Mouse (Mus musculus): ENCODE results near the gene Gcn1l1. TPM values are rescaled to one million over a fixed set of nuclear protein-coding genes. Genes with fewer than 3 reads are reported as not detected.

The Gcn1l1 gene
- polyA plus RNA-seq, 1 experiment from 2014 or later: 36.3 TPM

GRCm38 (mm10) chr5:115650885-115651284, 85.8 kb downstream of the Gcn1l1 start:
- no peak for ATAC-seq (ENCODE audit: insufficient number of reproducible peaks, low FRiP score, low TSS enrichment, low read depth)
- H3K27ac ChIP-seq: no peak overlapping the region
- no peaks in the 10 kb centered on the region for H3K9me3 ChIP-seq
- peaks cover 31% of the 10 kb centered on the region for H3K36me3 ChIP-seq
- 94% methylated on average over 10 of the region's 10 CpGs for WGBS
- no peak overlapping the region for H3K4me3 ChIP-seq
- 0 out of 2 replicates have a peak, but pooled peaks cover 4% of the 10 kb centered on the region for H3K27me3 ChIP-seq
- H3K4me2 ChIP-seq: no peak overlapping the region
- H3K9ac ChIP-seq: no peak overlapping the region
- peaks cover 11% of the 10 kb centered on the region for H3K4me1 ChIP-seq

GRCm38 (mm10) chr5:115651821-115652220, 86.8 kb downstream of the Gcn1l1 start:
- WGBS: 88% methylated on average over 10 of the region's 10 CpGs
- no peak overlapping the region for H3K9ac ChIP-seq
- no peak for ATAC-seq (ENCODE audit: insufficient number of reproducible peaks, low FRiP score, low TSS enrichment, low read depth)
- no peak overlapping the region for H3K4me3 ChIP-seq
- H3K36me3 ChIP-seq: peaks cover 22% of the 10 kb centered on the region
- peaks cover 11% of the 10 kb centered on the region for H3K4me1 ChIP-seq
- H3K27me3 ChIP-seq: 0 out of 2 replicates have a peak, but pooled peaks cover 4% of the 10 kb centered on the region
- H3K9me3 ChIP-seq: no peaks in the 10 kb centered on the region
- no peak overlapping the region for H3K27ac ChIP-seq
- H3K4me2 ChIP-seq: no peak overlapping the region; the same call in 1 of the 2 replicates

GRCm38 (mm10) chr5:115652681-115653575, 87.9 kb downstream of the Gcn1l1 start:
- Histone ChIP-seq H3K27me3 (0 out of 2 replicates have a peak, but pooled peaks cover 4% of the 10 kb centered on the region), H3K9ac (peak overlapping the region; percentile 39), H3K9me3 (no peaks in the 10 kb centered on the region), H3K4me1 (peaks cover 11% of the 10 kb centered on the region), H3K27ac (peak overlapping the region; percentile 78), H3K4me3 (peak overlapping the region; percentile 47), H3K4me2 (peak overlapping the region; percentile 59), H3K36me3 (peaks cover 13% of the 10 kb centered on the region; the same call in 1 of the 2 replicates)
- WGBS: 3% methylated on average over 35 of the region's 35 CpGs
- peak; percentile 98 for ATAC-seq (ENCODE audit: insufficient number of reproducible peaks, low FRiP score, low TSS enrichment, low read depth)

GRCm38 (mm10) chr5:115653776-115654175, 88.7 kb downstream of the Gcn1l1 start:
- Histone ChIP-seq H3K36me3 (0 out of 2 replicates have a peak, but pooled peaks cover 5% of the 10 kb centered on the region), H3K4me3 (no peak overlapping the region), H3K27ac (no peak overlapping the region), H3K9ac (no peak overlapping the region), H3K4me1 (peaks cover 11% of the 10 kb centered on the region), H3K27me3 (0 out of 2 replicates have a peak, but pooled peaks cover 4% of the 10 kb centered on the region), H3K4me2 (no peak overlapping the region), H3K9me3 (no peaks in the 10 kb centered on the region)
- no peak for ATAC-seq (ENCODE audit: insufficient number of reproducible peaks, low FRiP score, low TSS enrichment, low read depth)
- 91% methylated on average over 12 of the region's 12 CpGs for WGBS

GRCm38 (mm10) chr5:115656677-115657076, 91.6 kb downstream of the Gcn1l1 start:
- 61% methylated on average over 6 of the region's 6 CpGs for WGBS
- H3K4me2 ChIP-seq: no peak overlapping the region
- H3K27ac ChIP-seq: no peak overlapping the region
- ATAC-seq (ENCODE audit: insufficient number of reproducible peaks, low FRiP score, low TSS enrichment, low read depth): no peak
- H3K27me3 ChIP-seq: 0 out of 2 replicates have a peak, but pooled peaks cover 4% of the 10 kb centered on the region
- H3K36me3 ChIP-seq: no peaks in the 10 kb centered on the region
- peaks cover 10% of the 10 kb centered on the region for H3K4me1 ChIP-seq
- H3K9me3 ChIP-seq: no peaks in the 10 kb centered on the region
- H3K9ac ChIP-seq: no peak overlapping the region
- H3K4me3 ChIP-seq: no peak overlapping the region

- no peak for ATAC-seq (ENCODE audit: insufficient number of reproducible peaks, low FRiP score, low TSS enrichment, low read depth)
- WGBS: 71% methylated on average over 1 of the region's 1 CpGs
- Histone ChIP-seq H3K9me3 (no peaks in the 10 kb centered on the region), H3K9ac (no peak overlapping the region), H3K4me1 (peaks cover 4% of the 10 kb centered on the region), H3K27ac (no peak overlapping the region), H3K4me2 (no peak overlapping the region), H3K4me3 (no peak overlapping the region), H3K27me3 (0 out of 2 replicates have a peak, but pooled peaks cover 4% of the 10 kb centered on the region), H3K36me3 (no peaks in the 10 kb centered on the region)
Measured at GRCm38 (mm10) chr5:115657234-115657633, 92.2 kb downstream of the Gcn1l1 start.

- ATAC-seq (ENCODE audit: insufficient number of reproducible peaks, low FRiP score, low TSS enrichment, low read depth): no peak
- 81% methylated on average over 6 of the region's 6 CpGs for WGBS
- H3K27ac ChIP-seq: no peak overlapping the region
Measured at GRCm38 (mm10) chr5:115658352-115658751, 93.3 kb downstream of the Gcn1l1 start.

GRCm38 (mm10) chr5:115662658-115663057, 97.6 kb downstream of the Gcn1l1 start:
- Histone ChIP-seq H3K4me3 (no peak overlapping the region), H3K36me3 (no peaks in the 10 kb centered on the region), H3K27ac (no peak overlapping the region), H3K9ac (no peak overlapping the region), H3K9me3 (no peaks in the 10 kb centered on the region), H3K27me3 (peaks cover 5% of the 10 kb centered on the region; the same call in 1 of the 2 replicates), H3K4me1 (no peaks in the 10 kb centered on the region), H3K4me2 (no peak overlapping the region)
- WGBS: 83% methylated on average over 22 of the region's 22 CpGs
- no peak for ATAC-seq (ENCODE audit: insufficient number of reproducible peaks, low FRiP score, low TSS enrichment, low read depth)

More at GRCm38 (mm10) chr5:115658352-115658751, 93.3 kb downstream of the Gcn1l1 start:
- no peaks in the 10 kb centered on the region for H3K9me3 ChIP-seq
- 0 out of 2 replicates have a peak, but pooled peaks cover 4% of the 10 kb centered on the region for H3K27me3 ChIP-seq
- no peaks in the 10 kb centered on the region for H3K36me3 ChIP-seq
- H3K4me1 ChIP-seq: no peaks in the 10 kb centered on the region
- H3K9ac ChIP-seq: no peak overlapping the region
- no peak overlapping the region for H3K4me2 ChIP-seq
- no peak overlapping the region for H3K4me3 ChIP-seq

GRCm38 (mm10) chr5:115666366-115667065, 101.5 kb downstream of the Gcn1l1 start:
- Histone ChIP-seq H3K4me3 (no peak overlapping the region), H3K36me3 (no peaks in the 10 kb centered on the region), H3K27me3 (peaks cover 5% of the 10 kb centered on the region; the same call in 1 of the 2 replicates), H3K4me1 (no peaks in the 10 kb centered on the region), H3K9me3 (no peaks in the 10 kb centered on the region), H3K27ac (no peak overlapping the region), H3K9ac (no peak overlapping the region), H3K4me2 (no peak overlapping the region)
- ATAC-seq (ENCODE audit: insufficient number of reproducible peaks, low FRiP score, low TSS enrichment, low read depth): no peak
- 50% methylated on average over 8 of the region's 8 CpGs for WGBS

- H3K27ac ChIP-seq: no peak overlapping the region
- 76% methylated on average over 8 of the region's 8 CpGs for WGBS
- H3K4me1 ChIP-seq: no peaks in the 10 kb centered on the region
- peaks cover 5% of the 10 kb centered on the region; the same call in 1 of the 2 replicates for H3K27me3 ChIP-seq
- no peak overlapping the region for H3K4me3 ChIP-seq
- ATAC-seq (ENCODE audit: insufficient number of reproducible peaks, low FRiP score, low TSS enrichment, low read depth): no peak
- no peak overlapping the region for H3K9ac ChIP-seq
- no peaks in the 10 kb centered on the region for H3K36me3 ChIP-seq
- H3K9me3 ChIP-seq: no peaks in the 10 kb centered on the region
- H3K4me2 ChIP-seq: no peak overlapping the region
Measured at GRCm38 (mm10) chr5:115667210-115667609, 102.2 kb downstream of the Gcn1l1 start.

GRCm38 (mm10) chr5:115667894-115668293, 102.8 kb downstream of the Gcn1l1 start:
- ATAC-seq (ENCODE audit: insufficient number of reproducible peaks, low FRiP score, low TSS enrichment, low read depth): no peak
- no peak overlapping the region for H3K4me2 ChIP-seq
- no peak overlapping the region for H3K4me3 ChIP-seq
- no peak overlapping the region for H3K9ac ChIP-seq
- peaks cover 5% of the 10 kb centered on the region; the same call in 1 of the 2 replicates for H3K27me3 ChIP-seq
- H3K27ac ChIP-seq: no peak overlapping the region
- H3K9me3 ChIP-seq: no peaks in the 10 kb centered on the region
- H3K36me3 ChIP-seq: no peaks in the 10 kb centered on the region
- no peaks in the 10 kb centered on the region for H3K4me1 ChIP-seq
- WGBS: 22% methylated on average over 7 of the region's 7 CpGs

All from limb, embryonic 15.5 days (tissue).